Mouse (Mus musculus): ENCODE results near the gene Dhrs2.

- no peak for TF ChIP-seq CTCF (IDR thresholded peaks at IDR 0.05; ENCODE audit: control insufficient read depth, insufficient read depth, insufficient replicate concordance, low read depth, low read length)
- TF ChIP-seq POLR2A (IDR thresholded peaks at IDR 0.05; ENCODE audit: control insufficient read depth, low read depth, low read length), result no peak
Observed at GRCm38 (mm10) chr14:55174164-55174563, 47.6 kb upstream of the Dhrs2 start.

Data from testis, adult 2 months (tissue).